Mouse (Mus musculus) stomach, postnatal 0 days (tissue): Measurements from ENCODE around the gene Gpalpp1.

Experiments used
- CTCF ChIP-seq: IDR thresholded peaks from 2 replicates; pipeline ENCODE4 v1.5.1; 2016; ENCODE audit warnings: antibody characterized with exemption, low read depth, mild to moderate bottlenecking, moderate library complexity
- EP300 ChIP-seq: optimal IDR thresholded peaks from 2 replicates; pipeline ENCODE3; 2016; ENCODE audit warnings: antibody characterized with exemption

GRCm38 (mm10) chr14:76128174-76128573 is 17.6 kb upstream of the Gpalpp1 start:
- no peak for TF ChIP-seq CTCF
- TF ChIP-seq EP300, result no peak
